Mouse (Mus musculus): ENCODE measurements around the gene Higd1c. TPM values are rescaled to one million over a fixed set of nuclear protein-coding genes. Genes with fewer than 3 reads are reported as not detected.

Gene Higd1c
- polyA plus RNA-seq, 1 experiment from 2014 or later: not detected

- no peak overlapping the region for H3K27ac ChIP-seq
- no peak for ATAC-seq (ENCODE audit: low FRiP score)
- 69% methylated on average over 2 of the region's 2 CpGs for WGBS
These were observed 15.8 kb downstream of the Higd1c start for GRCm38 (mm10) chr15:100380104-100380503.

GRCm38 (mm10) chr15:100385705-100386104, 21.4 kb downstream of the Higd1c start:
- ATAC-seq (ENCODE audit: low FRiP score) (no peak), DNase-seq (ENCODE audit: low spot score) (no peak)
- Histone ChIP-seq H3K4me1 (replicated peaks; ENCODE audit: control insufficient read depth, insufficient read depth, low read length) (no peaks in the 10 kb centered on the region), H3K9me3 (ENCODE audit: control insufficient read depth, low read length) (no peaks in the 10 kb centered on the region), H3K27ac (no peak overlapping the region), H3K27me3 (ENCODE audit: control insufficient read depth, insufficient read depth, low read length) (no peaks in the 10 kb centered on the region), H3K36me3 (replicated peaks; ENCODE audit: control insufficient read depth, insufficient read depth) (no peaks in the 10 kb centered on the region), H3K4me2 (replicated peaks) (no peak overlapping the region), H3K4me3 (replicated peaks; ENCODE audit: low read length) (no peak overlapping the region), H3K9ac (no peak overlapping the region)
- 93% methylated on average over 9 of the region's 9 CpGs for WGBS

More at GRCm38 (mm10) chr15:100380104-100380503, 15.8 kb downstream of the Higd1c start:
- Histone ChIP-seq H3K9ac (no peak overlapping the region), H3K4me1 (replicated peaks; ENCODE audit: control insufficient read depth, insufficient read depth, low read length) (no peaks in the 10 kb centered on the region), H3K4me2 (replicated peaks) (no peak overlapping the region), H3K27me3 (ENCODE audit: control insufficient read depth, insufficient read depth, low read length) (no peaks in the 10 kb centered on the region), H3K4me3 (replicated peaks; ENCODE audit: low read length) (no peak overlapping the region), H3K9me3 (ENCODE audit: control insufficient read depth, low read length) (no peaks in the 10 kb centered on the region), H3K36me3 (replicated peaks; ENCODE audit: control insufficient read depth, insufficient read depth) (no peaks in the 10 kb centered on the region)
- no peak for DNase-seq (ENCODE audit: low spot score)

- Histone ChIP-seq H3K9ac (no peak overlapping the region), H3K27me3 (ENCODE audit: control insufficient read depth, insufficient read depth, low read length) (no peaks in the 10 kb centered on the region), H3K9me3 (ENCODE audit: control insufficient read depth, low read length) (no peaks in the 10 kb centered on the region), H3K27ac (no peak overlapping the region), H3K36me3 (replicated peaks; ENCODE audit: control insufficient read depth, insufficient read depth) (no peaks in the 10 kb centered on the region), H3K4me2 (replicated peaks) (no peak overlapping the region), H3K4me1 (replicated peaks; ENCODE audit: control insufficient read depth, insufficient read depth, low read length) (no peaks in the 10 kb centered on the region), H3K4me3 (replicated peaks; ENCODE audit: low read length) (no peak overlapping the region)
- 97% methylated on average over 17 of the region's 17 CpGs for WGBS
- ATAC-seq (ENCODE audit: low FRiP score): no peak
- DNase-seq (ENCODE audit: low spot score): no peak
These were observed 23.3 kb downstream of the Higd1c start for GRCm38 (mm10) chr15:100387544-100388223.

GRCm38 (mm10) chr15:100388224-100388835, 24.0 kb downstream of the Higd1c start:
- no peak overlapping the region for H3K4me2 ChIP-seq (replicated peaks)
- peaks cover 5% of the 10 kb centered on the region for H3K36me3 ChIP-seq (replicated peaks; ENCODE audit: control insufficient read depth, insufficient read depth)
- H3K4me1 ChIP-seq (replicated peaks; ENCODE audit: control insufficient read depth, insufficient read depth, low read length): no peaks in the 10 kb centered on the region
- H3K27me3 ChIP-seq (ENCODE audit: control insufficient read depth, insufficient read depth, low read length): no peaks in the 10 kb centered on the region
- H3K9me3 ChIP-seq (ENCODE audit: control insufficient read depth, low read length): no peaks in the 10 kb centered on the region
- H3K9ac ChIP-seq: no peak overlapping the region
- no peak for ATAC-seq (ENCODE audit: low FRiP score)
- H3K4me3 ChIP-seq (replicated peaks; ENCODE audit: low read length): no peak overlapping the region
- 96% methylated on average over 14 of the region's 16 CpGs for WGBS
- no peak for DNase-seq (ENCODE audit: low spot score)
- no peak overlapping the region for H3K27ac ChIP-seq

- ATAC-seq (ENCODE audit: low FRiP score) (no peak), DNase-seq (ENCODE audit: low spot score) (no peak)
- WGBS: 67% methylated on average over 9 of the region's 9 CpGs
These were observed 24.5 kb downstream of the Higd1c start for GRCm38 (mm10) chr15:100388886-100389285.

GRCm38 (mm10) chr15:100391066-100391465, 26.7 kb downstream of the Higd1c start:
- H3K4me2 ChIP-seq (replicated peaks): no peak overlapping the region
- no peaks in the 10 kb centered on the region for H3K4me1 ChIP-seq (replicated peaks; ENCODE audit: control insufficient read depth, insufficient read depth, low read length)
- no peak for DNase-seq (ENCODE audit: low spot score)
- H3K4me3 ChIP-seq (replicated peaks; ENCODE audit: low read length): no peak overlapping the region
- no peak overlapping the region for H3K9ac ChIP-seq
- no peaks in the 10 kb centered on the region for H3K9me3 ChIP-seq (ENCODE audit: control insufficient read depth, low read length)
- H3K27ac ChIP-seq: no peak overlapping the region
- H3K36me3 ChIP-seq (replicated peaks; ENCODE audit: control insufficient read depth, insufficient read depth): peaks cover 32% of the 10 kb centered on the region
- no peaks in the 10 kb centered on the region for H3K27me3 ChIP-seq (ENCODE audit: control insufficient read depth, insufficient read depth, low read length)
- 85% methylated on average over 7 of the region's 7 CpGs for WGBS
- no peak for ATAC-seq (ENCODE audit: low FRiP score)

More at GRCm38 (mm10) chr15:100388886-100389285, 24.5 kb downstream of the Higd1c start:
- Histone ChIP-seq H3K9me3 (ENCODE audit: control insufficient read depth, low read length) (no peaks in the 10 kb centered on the region), H3K4me2 (replicated peaks) (no peak overlapping the region), H3K4me1 (replicated peaks; ENCODE audit: control insufficient read depth, insufficient read depth, low read length) (no peaks in the 10 kb centered on the region), H3K27ac (no peak overlapping the region), H3K9ac (no peak overlapping the region), H3K36me3 (replicated peaks; ENCODE audit: control insufficient read depth, insufficient read depth) (peaks cover 10% of the 10 kb centered on the region), H3K27me3 (ENCODE audit: control insufficient read depth, insufficient read depth, low read length) (no peaks in the 10 kb centered on the region), H3K4me3 (replicated peaks; ENCODE audit: low read length) (no peak overlapping the region)

GRCm38 (mm10) chr15:100391599-100391998, 27.3 kb downstream of the Higd1c start:
- DNase-seq (ENCODE audit: low spot score) (no peak), ATAC-seq (ENCODE audit: low FRiP score) (no peak)
- Histone ChIP-seq H3K27ac (no peak overlapping the region), H3K4me3 (replicated peaks; ENCODE audit: low read length) (no peak overlapping the region), H3K36me3 (replicated peaks; ENCODE audit: control insufficient read depth, insufficient read depth) (peaks cover 37% of the 10 kb centered on the region), H3K4me2 (replicated peaks) (no peak overlapping the region), H3K27me3 (ENCODE audit: control insufficient read depth, insufficient read depth, low read length) (no peaks in the 10 kb centered on the region), H3K9me3 (ENCODE audit: control insufficient read depth, low read length) (no peaks in the 10 kb centered on the region), H3K4me1 (replicated peaks; ENCODE audit: control insufficient read depth, insufficient read depth, low read length) (no peaks in the 10 kb centered on the region), H3K9ac (no peak overlapping the region)
- 98% methylated on average over 7 of the region's 7 CpGs for WGBS

- no peak for DNase-seq (ENCODE audit: low spot score)
- no peak overlapping the region for H3K4me3 ChIP-seq (replicated peaks; ENCODE audit: low read length)
- no peak overlapping the region for H3K9ac ChIP-seq
- no peak for ATAC-seq (ENCODE audit: low FRiP score)
- H3K36me3 ChIP-seq (replicated peaks; ENCODE audit: control insufficient read depth, insufficient read depth): peaks cover 52% of the 10 kb centered on the region
- H3K27me3 ChIP-seq (ENCODE audit: control insufficient read depth, insufficient read depth, low read length): no peaks in the 10 kb centered on the region
- WGBS: 87% methylated on average over 11 of the region's 11 CpGs
- H3K4me2 ChIP-seq (replicated peaks): no peak overlapping the region
- H3K4me1 ChIP-seq (replicated peaks; ENCODE audit: control insufficient read depth, insufficient read depth, low read length): no peaks in the 10 kb centered on the region
- no peak overlapping the region for H3K27ac ChIP-seq
- no peaks in the 10 kb centered on the region for H3K9me3 ChIP-seq (ENCODE audit: control insufficient read depth, low read length)
These were observed 28.7 kb downstream of the Higd1c start for GRCm38 (mm10) chr15:100393016-100393415.

- Histone ChIP-seq H3K4me1 (replicated peaks; ENCODE audit: control insufficient read depth, insufficient read depth, low read length) (no peaks in the 10 kb centered on the region), H3K9me3 (ENCODE audit: control insufficient read depth, low read length) (no peaks in the 10 kb centered on the region), H3K4me2 (replicated peaks) (no peak overlapping the region), H3K9ac (no peak overlapping the region), H3K36me3 (replicated peaks; ENCODE audit: control insufficient read depth, insufficient read depth) (peaks cover 77% of the 10 kb centered on the region), H3K27me3 (ENCODE audit: control insufficient read depth, insufficient read depth, low read length) (no peaks in the 10 kb centered on the region), H3K4me3 (replicated peaks; ENCODE audit: low read length) (no peak overlapping the region), H3K27ac (no peak overlapping the region)
- no peak for ATAC-seq (ENCODE audit: low FRiP score)
- WGBS: 97% methylated on average over 3 of the region's 3 CpGs
- DNase-seq (ENCODE audit: low spot score): no peak
These were observed 31.2 kb downstream of the Higd1c start for GRCm38 (mm10) chr15:100395561-100395960.
